Mouse (Mus musculus) liver, postnatal 0 days (tissue): Measurements from ENCODE around the gene Faf1. TPM values are rescaled to one million over a fixed set of nuclear protein-coding genes. Genes with fewer than 3 reads are reported as not detected.

Experiments
- ATAC-seq: fragments of 200-750 bp; cut with Nextera tagmentation; 2 replicates; pipeline ENCODE4 v1.8.0; 2017; ENCODE audit warnings: mild to moderate bottlenecking, moderate library complexity
- DNase-seq: peaks from one replicate; pipeline ENCODE4 v3.0.0-alpha.2; 2016
- H3K27ac ChIP-seq: fragments of 300-500 bp; sonication (generic); 2 replicates; pipeline ENCODE4 v1.5.1; 2014; ENCODE audit warnings: antibody characterized with exemption, moderate library complexity, mild to moderate bottlenecking, low read depth
- H3K27me3 ChIP-seq: fragments of 300-500 bp; sonication (generic); 2 replicates; pipeline ENCODE4 v1.6.1; 2014; ENCODE audit warnings: low read length, control low read depth, mixed read lengths; ENCODE audit not compliant: insufficient read depth
- H3K36me3 ChIP-seq: fragments of 300-500 bp; sonication (generic); replicated peaks from 2 replicates; pipeline ENCODE4 v1.6.1; 2014; ENCODE audit warnings: mild to moderate bottlenecking, control low read depth, low read length, moderate library complexity, mixed read lengths; ENCODE audit not compliant: insufficient read depth
- H3K4me1 ChIP-seq: fragments of 300-500 bp; sonication (generic); 2 replicates; pipeline ENCODE4 v1.6.1; 2014; ENCODE audit warnings: antibody characterized with exemption, mild to moderate bottlenecking, control low read depth; ENCODE audit not compliant: insufficient read depth
- H3K4me2 ChIP-seq: fragments of 300-500 bp; sonication (generic); 2 replicates; pipeline ENCODE4 v1.6.1; 2014; ENCODE audit warnings: low read depth, mild to moderate bottlenecking, low read length, moderate library complexity, mixed read lengths
- H3K4me3 ChIP-seq: fragments of 300-500 bp; sonication (generic); 2 replicates; pipeline ENCODE4 v1.5.1; 2014; ENCODE audit warnings: low read depth, low read length
- H3K9ac ChIP-seq: fragments of 300-500 bp; sonication (generic); replicated peaks from 2 replicates; pipeline ENCODE4 v1.6.1; 2014; ENCODE audit warnings: mild to moderate bottlenecking, moderate library complexity
- H3K9me3 ChIP-seq: fragments of 300-500 bp; sonication (generic); 2 replicates; pipeline ENCODE4 v1.6.1; 2016; ENCODE audit warnings: mild to moderate bottlenecking, control low read depth, low read length, mixed read lengths
- CTCF ChIP-seq: sonication (generic); IDR thresholded peaks from 2 replicates; pipeline ENCODE4 v1.5.1; 2016; ENCODE audit warnings: antibody characterized with exemption, low read depth
- EP300 ChIP-seq: IDR thresholded peaks from 2 replicates; pipeline ENCODE4 v1.6.1; 2016; ENCODE audit warnings: antibody characterized with exemption, low read depth, mild to moderate bottlenecking
- WGBS: fragments of 180-500 bp; shearing (Covaris S2); extraction: QIAGEN DNeasy Blood & Tissue Kit; methylation state at CpG from one replicate; pipeline ENCODE4 v1.1.7; 2014; ENCODE audit not compliant: insufficient replicate concordance; 5-methylcytosine and 5-hydroxymethylcytosine counted together
- polyA plus RNA-seq: library from polyadenylated mRNA; unstranded; fragments of >200 nt; fragmentation: Nextera tagmentation; extraction: Ambion mirVana; gene quantifications from 2 replicates; pipeline ENCODE4 v1.2.1, GENCODE M21; 2015

Faf1 gene
- polyA plus RNA-seq, 1 experiment from 2014 or later = 10.6 TPM

DNA sequence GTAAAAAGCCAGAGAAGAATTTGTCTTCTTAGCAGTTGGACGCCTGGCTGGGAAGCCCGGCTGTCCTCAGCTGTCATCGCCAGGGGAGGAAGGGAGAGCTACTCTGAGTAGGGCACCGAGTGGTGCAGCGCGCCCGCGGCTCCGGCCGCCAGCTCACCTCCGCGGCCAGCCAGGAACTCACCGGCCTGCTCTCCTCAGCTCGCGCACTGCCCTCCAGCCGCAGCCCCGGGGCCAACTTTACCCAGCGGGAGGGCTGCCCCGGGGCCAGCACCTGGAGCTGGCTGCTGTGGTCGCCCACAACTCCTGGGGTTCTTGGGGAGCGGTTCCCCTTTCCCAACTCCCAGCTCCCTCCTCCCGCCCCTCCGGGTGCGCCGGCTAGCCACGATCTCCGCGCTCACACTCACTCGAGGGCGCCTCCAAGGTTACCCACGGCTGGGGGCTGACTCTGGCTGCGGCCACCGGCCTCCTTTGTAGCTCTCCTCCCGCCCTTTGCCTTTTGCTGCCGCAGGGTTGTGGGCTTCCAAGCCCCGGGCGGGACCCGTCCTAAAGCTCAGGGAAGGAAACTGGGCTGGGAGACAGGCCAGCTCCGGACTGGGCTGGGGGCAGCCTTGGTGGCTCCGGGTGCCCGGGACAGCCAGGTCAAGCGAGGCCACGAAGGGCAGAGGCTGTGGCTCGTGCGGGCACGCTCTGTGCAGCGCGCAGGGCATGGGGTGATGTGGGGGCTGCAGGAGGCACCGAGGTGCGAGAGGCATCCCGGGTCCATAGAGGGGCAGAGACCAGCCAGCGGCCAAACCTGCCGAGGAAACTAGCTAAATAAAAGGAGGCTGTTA is 19.2 kb upstream of the Faf1 start:
- Histone ChIP-seq H3K27me3 (peaks cover 61% of the 10 kb centered on the region), H3K9me3 (no peaks in the 10 kb centered on the region), H3K4me1 (peaks cover 5% of the 10 kb centered on the region), H3K4me2 (peak overlapping the region; percentile 87), H3K4me3 (peak overlapping the region; percentile 63), H3K9ac (peak overlapping the region; percentile 45), H3K27ac (no peak overlapping the region), H3K36me3 (peaks cover 2% of the 10 kb centered on the region; the same call in 1 of the 2 replicates)
- WGBS = 3% methylated on average over 43 of the region's 53 CpGs
- ATAC-seq (peak; percentile 64), DNase-seq (peak; percentile 50)
- no peak for TF ChIP-seq CTCF
- TF ChIP-seq EP300 = no peak

DNA sequence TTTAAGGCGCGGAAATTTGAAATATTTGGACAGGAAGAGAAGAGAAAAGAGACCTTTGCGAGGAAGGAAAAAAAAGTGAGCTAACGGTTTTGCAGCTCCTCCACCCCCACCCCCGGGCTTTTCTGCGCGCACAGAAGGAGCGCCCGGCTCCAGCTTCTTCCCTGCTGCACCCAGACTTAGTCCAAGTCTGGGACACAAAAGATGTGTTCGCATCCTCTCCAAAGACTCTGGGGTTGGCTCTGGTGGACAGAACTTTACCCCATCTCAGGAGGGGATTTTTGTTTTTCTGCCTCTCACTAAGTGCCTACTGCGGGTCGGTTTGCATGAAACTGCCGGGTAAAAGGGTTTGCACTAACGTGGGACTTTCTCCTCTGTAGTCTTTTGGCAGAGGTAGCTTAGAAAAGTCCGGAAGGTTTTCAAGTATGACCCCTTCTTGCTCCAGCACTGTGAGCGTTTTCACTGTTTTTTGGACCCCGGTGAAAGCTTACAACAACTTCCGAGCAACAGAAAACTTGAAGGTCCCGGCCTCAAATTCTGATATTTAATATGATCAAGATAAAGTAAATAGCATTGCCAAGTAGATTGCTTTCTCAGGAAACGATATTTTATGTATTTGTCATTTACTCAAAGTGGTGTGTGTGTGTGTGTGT is 18.4 kb upstream of the Faf1 start:
- H3K9me3 ChIP-seq = no peaks in the 10 kb centered on the region
- peaks cover 2% of the 10 kb centered on the region; the same call in 1 of the 2 replicates for H3K36me3 ChIP-seq
- no peak overlapping the region for H3K27ac ChIP-seq
- ATAC-seq = no peak
- peak overlapping the region; percentile 87 for H3K4me2 ChIP-seq
- H3K4me1 ChIP-seq = peaks cover 5% of the 10 kb centered on the region
- H3K4me3 ChIP-seq = peak overlapping the region; percentile 63
- H3K9ac ChIP-seq = peak overlapping the region; percentile 45; the same call in 1 of the 2 replicates
- peaks cover 64% of the 10 kb centered on the region for H3K27me3 ChIP-seq
- no peak for TF ChIP-seq CTCF
- TF ChIP-seq EP300 = no peak
- 6% methylated on average over 20 of the region's 20 CpGs for WGBS
- DNase-seq = no peak

DNA sequence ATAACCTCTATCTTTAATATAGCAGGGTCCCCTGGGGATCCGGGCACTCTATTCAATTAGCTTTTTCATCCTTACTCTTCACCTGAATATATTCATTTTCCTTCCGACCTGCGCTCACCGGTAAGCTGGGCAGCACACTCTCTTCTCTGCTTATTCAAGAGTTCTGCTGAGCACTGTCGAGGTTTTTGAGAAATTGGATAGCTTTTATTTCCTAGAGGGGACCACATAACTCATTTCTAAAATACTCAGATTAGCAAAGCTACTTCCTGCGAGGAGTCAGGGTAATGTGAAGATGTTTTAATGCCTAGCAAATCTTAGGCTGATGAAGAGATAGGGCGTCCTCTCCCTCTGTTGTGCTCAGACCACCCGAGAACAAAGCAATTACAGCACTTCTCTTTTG is 17.6 kb upstream of the Faf1 start:
- H3K36me3 ChIP-seq = peaks cover 2% of the 10 kb centered on the region; the same call in 1 of the 2 replicates
- TF ChIP-seq EP300 (no peak), CTCF (no peak)

DNA sequence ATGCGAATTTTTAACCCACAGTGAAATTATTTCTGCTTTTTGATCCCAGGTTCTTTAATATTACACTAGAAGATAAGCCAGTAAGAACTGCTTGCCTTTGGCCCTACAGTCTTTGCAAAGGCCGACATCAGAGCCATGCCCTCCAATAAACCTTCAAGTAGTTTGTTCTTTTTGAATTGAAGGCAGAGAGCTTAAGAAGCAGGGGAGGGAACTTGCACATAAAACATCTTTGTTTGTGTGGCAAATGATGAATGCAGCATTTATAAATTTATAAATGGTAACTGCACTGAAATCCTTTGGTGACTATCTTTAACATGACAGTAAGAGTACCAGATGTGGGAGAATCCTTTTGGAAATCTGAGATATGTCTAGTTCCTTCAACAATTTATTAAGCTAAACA is 16.8 kb upstream of the Faf1 start:
- Histone ChIP-seq H3K4me3 (no peak overlapping the region), H3K4me1 (peaks cover 5% of the 10 kb centered on the region), H3K9me3 (no peaks in the 10 kb centered on the region), H3K4me2 (no peak overlapping the region), H3K36me3 (peaks cover 2% of the 10 kb centered on the region; the same call in 1 of the 2 replicates), H3K9ac (no peak overlapping the region), H3K27me3 (peaks cover 61% of the 10 kb centered on the region), H3K27ac (no peak overlapping the region)
- TF ChIP-seq EP300 (no peak), CTCF (no peak)
- WGBS = 41% methylated on average over 2 of the region's 2 CpGs
- DNase-seq = no peak
- no peak for ATAC-seq

More for the DNA sequence above, 17.6 kb upstream of the Faf1 start:
- peaks cover 5% of the 10 kb centered on the region for H3K4me1 ChIP-seq
- H3K27ac ChIP-seq = no peak overlapping the region
- no peaks in the 10 kb centered on the region for H3K9me3 ChIP-seq
- no peak overlapping the region for H3K9ac ChIP-seq
- H3K27me3 ChIP-seq = peaks cover 64% of the 10 kb centered on the region
- WGBS = 19% methylated on average over 8 of the region's 8 CpGs
- DNase-seq = no peak
- ATAC-seq = no peak
- no peak overlapping the region for H3K4me2 ChIP-seq
- H3K4me3 ChIP-seq = no peak overlapping the region

DNA sequence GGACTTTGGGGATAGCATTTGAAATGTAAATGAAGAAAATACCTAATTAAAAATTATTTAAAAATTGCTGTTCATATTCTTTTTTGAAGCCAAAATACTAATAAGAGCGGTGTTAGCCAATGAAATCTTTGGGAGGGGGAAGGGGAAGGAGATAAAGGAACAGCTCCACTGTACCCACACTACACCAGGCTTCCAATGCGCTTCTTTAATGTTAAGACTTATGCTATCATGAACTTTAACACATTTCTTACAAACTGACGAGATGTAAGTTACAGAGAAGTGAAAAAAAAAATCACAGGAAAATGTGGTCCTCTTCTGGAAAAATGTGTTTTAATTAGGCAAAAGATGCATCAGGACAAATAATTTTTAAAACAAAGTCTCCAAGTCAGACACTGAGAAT is 15.8 kb upstream of the Faf1 start:
- peaks cover 2% of the 10 kb centered on the region; the same call in 1 of the 2 replicates for H3K36me3 ChIP-seq
- peaks cover 53% of the 10 kb centered on the region for H3K27me3 ChIP-seq
- H3K27ac ChIP-seq = no peak overlapping the region
- no peak overlapping the region for H3K9ac ChIP-seq
- WGBS = 42% methylated on average over 3 of the region's 3 CpGs
- no peak overlapping the region for H3K4me2 ChIP-seq
- no peak for DNase-seq
- TF ChIP-seq CTCF (no peak), EP300 (no peak)
- no peak overlapping the region for H3K4me3 ChIP-seq
- H3K4me1 ChIP-seq = peaks cover 5% of the 10 kb centered on the region
- ATAC-seq = no peak
- no peaks in the 10 kb centered on the region for H3K9me3 ChIP-seq

DNA sequence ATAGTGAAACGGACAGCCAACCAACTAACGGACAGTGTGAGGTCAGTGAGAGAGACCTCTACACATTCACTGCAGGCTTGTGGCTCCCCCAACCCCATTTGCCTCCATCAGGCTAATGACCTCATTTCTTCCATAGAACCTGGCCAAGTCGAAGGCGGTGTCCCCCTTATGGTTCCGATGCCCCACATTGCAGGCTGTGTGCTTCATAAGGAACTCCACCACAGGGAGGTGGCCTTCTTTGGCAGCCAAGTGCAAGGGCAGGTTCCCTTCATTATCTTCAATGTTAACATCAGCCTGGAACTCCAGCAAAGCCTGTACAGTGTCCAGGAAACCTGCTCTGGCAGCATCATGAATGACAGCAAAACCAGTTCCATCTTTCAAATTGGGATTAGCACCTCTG is 15.2 kb upstream of the Faf1 start:
- no peak overlapping the region for H3K27ac ChIP-seq
- no peak overlapping the region for H3K4me2 ChIP-seq
- H3K27me3 ChIP-seq = peaks cover 47% of the 10 kb centered on the region
- H3K9me3 ChIP-seq = no peaks in the 10 kb centered on the region
- ATAC-seq (no peak), DNase-seq (no peak)
- H3K36me3 ChIP-seq = peaks cover 2% of the 10 kb centered on the region; the same call in 1 of the 2 replicates
- TF ChIP-seq CTCF (no peak), EP300 (no peak)
- H3K9ac ChIP-seq = no peak overlapping the region
- WGBS = 39% methylated on average over 5 of the region's 5 CpGs
- peaks cover 5% of the 10 kb centered on the region for H3K4me1 ChIP-seq
- no peak overlapping the region for H3K4me3 ChIP-seq
